Mouse (Mus musculus) large intestine, adult 2 months (tissue): Measurements from ENCODE around the gene Rhoj. TPM values are rescaled to one million over a fixed set of nuclear protein-coding genes. Genes with fewer than 3 reads are reported as not detected.

ENCODE experiments used
- DNase-seq: peaks from one replicate; pipeline ENCODE4 v3.0.0-alpha.2; 2012; ENCODE audit warnings: low read depth, low spot score
- WGBS: fragments of 180-500 bp; shearing (Covaris S2); methylation state at CpG from one replicate; pipeline ENCODE4 v1.1.7; 2018; 5-methylcytosine and 5-hydroxymethylcytosine counted together
- polyA plus RNA-seq: library from polyadenylated mRNA; depleted of rRNA; stranded (reverse); fragments of >200 nt; gene quantifications from 2 replicates; pipeline ENCODE4 v1.2.3, GENCODE M21; 2012; rRNA removed

Rhoj gene
- polyA plus RNA-seq, 1 experiment, result 18.0 TPM

DNA sequence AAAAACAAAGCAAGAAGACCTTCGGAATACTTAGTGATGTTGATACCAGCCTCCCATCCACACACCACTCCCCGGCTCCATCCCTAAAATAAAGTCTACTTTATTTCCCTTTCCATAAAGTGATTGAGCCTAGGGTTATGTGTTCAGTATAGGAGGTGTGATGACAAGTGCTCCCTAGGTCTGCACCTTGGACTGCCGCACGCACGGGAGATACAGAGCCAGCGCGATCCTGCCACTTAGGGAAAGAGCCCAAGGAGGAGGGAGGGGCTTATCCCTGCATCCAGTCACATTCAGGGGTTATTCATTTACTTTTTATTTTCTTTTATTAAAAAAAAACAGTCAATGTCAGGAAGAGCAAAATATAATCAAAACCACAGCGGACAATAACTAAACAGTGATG, 142.5 kb downstream of the Rhoj start:
- DNase-seq, result no peak
- 59% methylated on average over 8 of the region's 8 CpGs for WGBS

Other genes starting within 250 kb of the Rhoj start
- gene Kcnh5, start 131.0 kb upstream of the Rhoj start, polyA plus RNA-seq, result not detected in 2 replicates
- not detected in 2 replicates for gene Gphb5, start 108.5 kb downstream of the Rhoj start, polyA plus RNA-seq